Mouse (Mus musculus) thymus, postnatal 25 days (tissue): ENCODE measurements at regions not wholly inside any gene's neighbourhood (a gene's known extent, or its start where the extent isn't known, plus 50 kb on each side); places are given as distances from the start of the nearest gene placed in this dataset.

Experiments
- DNase-seq: peaks from one replicate; pipeline ENCODE4 v3.0.0; 2022

GRCm38 (mm10) chr9:31578506-31579173 is 114.4 kb upstream of the Tmem45b start:
- DNase-seq: no peak

GRCm38 (mm10) chr9:31577066-31577465 is 112.8 kb upstream of the Tmem45b start:
- no peak for DNase-seq

- no peak for DNase-seq
Observed at GRCm38 (mm10) chr9:31567029-31567428, 102.8 kb upstream of the Tmem45b start.

GRCm38 (mm10) chr9:31566257-31567007 is 102.2 kb upstream of the Tmem45b start:
- DNase-seq: no peak

GRCm38 (mm10) chr9:31564996-31565773 is 100.9 kb upstream of the Tmem45b start:
- DNase-seq: no peak

- no peak for DNase-seq
Observed at GRCm38 (mm10) chr9:31563541-31563940, 99.3 kb upstream of the Tmem45b start.

- no peak for DNase-seq
Observed at GRCm38 (mm10) chr9:31560226-31560556, 95.9 kb upstream of the Tmem45b start.

GRCm38 (mm10) chr9:31559506-31560225 is 95.4 kb upstream of the Tmem45b start:
- peak; percentile 49 for DNase-seq

GRCm38 (mm10) chr9:31543691-31544052 is 79.4 kb upstream of the Tmem45b start:
- DNase-seq: no peak

- peak; percentile 69 for DNase-seq
Observed at GRCm38 (mm10) chr9:31542909-31543690, 78.8 kb upstream of the Tmem45b start.

- no peak for DNase-seq
Observed at GRCm38 (mm10) chr9:31541615-31542191, 77.4 kb upstream of the Tmem45b start.

GRCm38 (mm10) chr9:31538458-31539210 is 74.4 kb upstream of the Tmem45b start:
- DNase-seq: no peak

- DNase-seq: no peak
Observed at GRCm38 (mm10) chr9:31529021-31529420, 64.8 kb upstream of the Tmem45b start.

GRCm38 (mm10) chr9:31527216-31527615 is 63.0 kb upstream of the Tmem45b start:
- DNase-seq: no peak
